Mouse (Mus musculus) C2C12 (cell line): ENCODE measurements around the gene Denr. TPM values are rescaled to one million over a fixed set of nuclear protein-coding genes. Genes with fewer than 3 reads are reported as not detected.
A peak's percentile ranks its signal among the peaks of the same experiment; 100 is the strongest.

Experiments used
- H3K27me3 ChIP-seq: one replicate; pipeline ENCODE4 v1.6.1; 2011; ENCODE audit not compliant: control insufficient read depth, insufficient read depth, insufficient read length
- H3K36me3 ChIP-seq: one replicate; pipeline ENCODE4 v1.6.1; 2011; ENCODE audit not compliant: control insufficient read depth, insufficient read depth
- H3K4me3 ChIP-seq: one replicate; pipeline ENCODE4 v1.5.1; 2011; ENCODE audit warnings: mild to moderate bottlenecking, control low read depth; ENCODE audit not compliant: poor library complexity, insufficient read depth, severe bottlenecking
- H3K79me2 ChIP-seq: one replicate; pipeline ENCODE4 v1.6.1; 2011; ENCODE audit not compliant: control insufficient read depth, insufficient read depth
- H3K79me3 ChIP-seq: one replicate; pipeline ENCODE4 v1.6.1; 2011; ENCODE audit warnings: low read depth, control low read depth
- H3ac ChIP-seq: one replicate; pipeline ENCODE3; 2011; ENCODE audit warnings: low read depth; ENCODE audit not compliant: control insufficient read depth, insufficient read length
- CEBPB ChIP-seq: IDR thresholded peaks from one replicate; pipeline ENCODE4 v1.6.1; 2011; ENCODE audit warnings: low read depth, mild to moderate bottlenecking, control low read depth, moderate library complexity
- CTCF ChIP-seq: IDR thresholded peaks from one replicate; pipeline ENCODE4 v1.5.1; 2011; ENCODE audit not compliant: control insufficient read depth, insufficient read depth, insufficient read length
- FOSL1 ChIP-seq: IDR thresholded peaks from one replicate; pipeline ENCODE4 v1.8.0; 2011; ENCODE audit warnings: mild to moderate bottlenecking, low read length; ENCODE audit not compliant: poor library complexity, insufficient read depth, severe bottlenecking
- MAX ChIP-seq: IDR thresholded peaks from one replicate; pipeline ENCODE4 v1.6.1; 2011; ENCODE audit warnings: mild to moderate bottlenecking, control low read depth
- MYOD1 ChIP-seq: IDR thresholded peaks from one replicate; pipeline ENCODE4 v1.6.1; 2011; ENCODE audit warnings: low read depth; ENCODE audit not compliant: control insufficient read depth, insufficient read length
- MYOG ChIP-seq: IDR thresholded peaks from one replicate; pipeline ENCODE4 v1.6.1; 2011; ENCODE audit not compliant: control insufficient read depth, insufficient read length; ENCODE audit errors: extremely low read depth
- USF1 ChIP-seq: IDR thresholded peaks from one replicate; pipeline ENCODE4 v1.6.1; 2011; ENCODE audit warnings: low read depth, mild to moderate bottlenecking, control low read depth, moderate library complexity
- long read RNA-seq, 2 experiments: library from polyadenylated mRNA; unstranded; transcript quantifications; one replicate each; pipeline ENCODE4 v2.0.0; 2019 to 2020
- polyA plus RNA-seq: library from polyadenylated mRNA; unstranded; fragments of >200 nt; fragmentation: generic; extraction: Trizol; gene quantifications from one replicate; pipeline ENCODE4 v1.2.1, GENCODE M21; 2012; ENCODE audit warnings: missing spikeins

The Denr gene
- 77.0 TPM for polyA plus RNA-seq
- long read RNA-seq, experiment 1, transcript Denr-201 (8 exons, 2,339 nt), result major isoform, 51 of 74 reads
- long read RNA-seq, experiment 1, partial matches to known transcripts, result 16 of 74 reads
- long read RNA-seq, experiment 1, other reads (novel, unspliced or antisense), result 7 of 74 reads
- long read RNA-seq, experiment 2, transcript Denr-201 (8 exons, 2,339 nt), result major isoform, 58 of 78 reads
- long read RNA-seq, experiment 2, partial matches to known transcripts, result 2 of 78 reads
- long read RNA-seq, experiment 2, other reads (novel, unspliced or antisense), result 17 of 78 reads

- Histone ChIP-seq H3K4me3 (peak within 1 kb of the TSS; percentile 86), H3K27me3 (no peaks in the 10 kb centered on the region), H3K36me3 (peaks cover 38% of the 10 kb centered on the region), H3K79me2 (peaks cover 49% of the 10 kb centered on the region), H3ac (peak within 1 kb of the TSS; percentile 96), H3K79me3 (peaks cover 47% of the 10 kb centered on the region)
- TF ChIP-seq CTCF, result peak; percentile 94
- TF ChIP-seq MAX, result peak; percentile 84
- no peak for TF ChIP-seq MYOG
These were observed at the start of gene Denr for GRCm38 (mm10) chr5:123906976-123907630. Gene Denr, plus strand, starts transcription at chr5:123907175.

- no peaks in the 10 kb centered on the region for H3K79me3 ChIP-seq
- no peak overlapping the region for H3K4me3 ChIP-seq
- TF ChIP-seq MYOG (no peak), USF1 (no peak), CEBPB (no peak), MYOD1 (no peak), FOSL1 (no peak), MAX (no peak), CTCF (no peak)
- no peak overlapping the region for H3ac ChIP-seq
- H3K79me2 ChIP-seq, result no peaks in the 10 kb centered on the region
- no peaks in the 10 kb centered on the region for H3K36me3 ChIP-seq
- H3K27me3 ChIP-seq, result no peaks in the 10 kb centered on the region
These were observed 48.2 kb upstream of the Denr start for GRCm38 (mm10) chr5:123858798-123859197.

GRCm38 (mm10) chr5:123862374-123863350 is 44.3 kb upstream of the Denr start:
- no peak overlapping the region for H3ac ChIP-seq
- H3K4me3 ChIP-seq, result no peak overlapping the region
- H3K79me3 ChIP-seq, result no peaks in the 10 kb centered on the region
- H3K36me3 ChIP-seq, result no peaks in the 10 kb centered on the region
- no peaks in the 10 kb centered on the region for H3K27me3 ChIP-seq
- TF ChIP-seq MYOD1 (no peak), MYOG (no peak), USF1 (no peak), CTCF (no peak), FOSL1 (no peak), CEBPB (no peak), MAX (no peak)
- no peaks in the 10 kb centered on the region for H3K79me2 ChIP-seq

GRCm38 (mm10) chr5:123863934-123864333 is 43.0 kb upstream of the Denr start:
- TF ChIP-seq CTCF (no peak), CEBPB (no peak), USF1 (no peak), FOSL1 (no peak), MYOG (no peak), MAX (no peak), MYOD1 (no peak)
- Histone ChIP-seq H3K79me2 (no peaks in the 10 kb centered on the region), H3K4me3 (no peak overlapping the region), H3K79me3 (no peaks in the 10 kb centered on the region), H3K27me3 (no peaks in the 10 kb centered on the region), H3K36me3 (no peaks in the 10 kb centered on the region), H3ac (no peak overlapping the region)

GRCm38 (mm10) chr5:123865365-123865764 is 41.6 kb upstream of the Denr start, which contains the start of gene Hcar2:
Gene Hcar2, minus strand, starts transcription at chr5:123865499.
- H3K36me3 ChIP-seq, result no peaks in the 10 kb centered on the region
- no peak within 1 kb of the TSS for H3ac ChIP-seq
- H3K79me3 ChIP-seq, result no peaks in the 10 kb centered on the region
- H3K4me3 ChIP-seq, result no peak within 1 kb of the TSS
- TF ChIP-seq FOSL1 (no peak), MYOG (no peak), CEBPB (peak; percentile 3)
- no peaks in the 10 kb centered on the region for H3K27me3 ChIP-seq
- H3K79me2 ChIP-seq, result no peaks in the 10 kb centered on the region
